Mouse (Mus musculus) forebrain, embryonic 12.5 days (tissue): ENCODE measurements around the gene Fis1. TPM values are rescaled to one million over a fixed set of nuclear protein-coding genes. Genes with fewer than 3 reads are reported as not detected.

ENCODE experiments used
- ATAC-seq: fragments of 200-750 bp; cut with Nextera tagmentation; 2 replicates; pipeline ENCODE4 v1.8.0; 2017; ENCODE audit warnings: moderate TSS enrichment; ENCODE audit not compliant: low FRiP score
- H3K27ac ChIP-seq: fragments of 300-500 bp; sonication (generic); 2 replicates; pipeline ENCODE4 v1.5.1; 2016; ENCODE audit warnings: mild to moderate bottlenecking
- H3K27me3 ChIP-seq: fragments of 300-500 bp; sonication (generic); 2 replicates; pipeline ENCODE4 v1.6.1; 2016; ENCODE audit warnings: mild to moderate bottlenecking
- H3K36me3 ChIP-seq: fragments of 300-500 bp; sonication (generic); replicated peaks from 2 replicates; pipeline ENCODE4 v1.6.1; 2016; ENCODE audit warnings: mild to moderate bottlenecking
- H3K4me1 ChIP-seq: fragments of 300-500 bp; sonication (generic); 2 replicates; pipeline ENCODE4 v1.6.1; 2016
- H3K4me2 ChIP-seq: fragments of 300-500 bp; sonication (generic); 2 replicates; pipeline ENCODE4 v1.6.1; 2016; ENCODE audit warnings: mild to moderate bottlenecking, moderate library complexity
- H3K4me3 ChIP-seq: fragments of 300-500 bp; sonication (generic); replicated peaks from 2 replicates; pipeline ENCODE4 v1.5.1; 2016; ENCODE audit warnings: mild to moderate bottlenecking
- H3K9ac ChIP-seq: fragments of 300-500 bp; sonication (generic); 2 replicates; pipeline ENCODE4 v1.6.1; 2016; ENCODE audit warnings: mild to moderate bottlenecking
- H3K9me3 ChIP-seq: fragments of 300-500 bp; sonication (generic); 2 replicates; pipeline ENCODE4 v1.6.1; 2016
- WGBS: fragments of 180-500 bp; shearing (Covaris S2); methylation state at CpG from one replicate; pipeline ENCODE4 v1.1.7; 2016; 5-methylcytosine and 5-hydroxymethylcytosine counted together
- polyA plus RNA-seq: library from polyadenylated mRNA; unstranded; fragments of >200 nt; fragmentation: Nextera tagmentation; extraction: Ambion mirVana; gene quantifications from 2 replicates; pipeline ENCODE4 v1.2.1, GENCODE M21; 2016

Gene Fis1
- polyA plus RNA-seq, 1 experiment from 2014 or later = 302 TPM

- peak overlapping the region; percentile 80 for H3K27ac ChIP-seq
- WGBS = 2% methylated on average over 10 of the region's 10 CpGs
- no peaks in the 10 kb centered on the region for H3K27me3 ChIP-seq
- peak overlapping the region; percentile 83 for H3K4me2 ChIP-seq
- H3K36me3 ChIP-seq = peaks cover 48% of the 10 kb centered on the region
- no peaks in the 10 kb centered on the region for H3K9me3 ChIP-seq
- peaks cover 18% of the 10 kb centered on the region for H3K4me1 ChIP-seq
- ATAC-seq = peak; percentile 59
- H3K9ac ChIP-seq = peak overlapping the region; percentile 77
- H3K4me3 ChIP-seq = peak overlapping the region; percentile 65
Measured at GRCm38 (mm10) chr5:136962501-136962900, 9.4 kb downstream of the Fis1 start.

GRCm38 (mm10) chr5:136962966-136963540 lies 10.0 kb downstream of the Fis1 start:
- Histone ChIP-seq H3K27ac (peak overlapping the region; percentile 80), H3K9me3 (no peaks in the 10 kb centered on the region)
- WGBS = 81% methylated on average over 8 of the region's 8 CpGs

GRCm38 (mm10) chr5:136965210-136965609 lies 12.1 kb downstream of the Fis1 start:
- WGBS = 89% methylated on average over 9 of the region's 9 CpGs

More at GRCm38 (mm10) chr5:136962966-136963540, 10.0 kb downstream of the Fis1 start:
- no peaks in the 10 kb centered on the region for H3K27me3 ChIP-seq
- no peak for ATAC-seq
- peak overlapping the region; percentile 65 for H3K4me3 ChIP-seq
- peaks cover 18% of the 10 kb centered on the region for H3K4me1 ChIP-seq
- peak overlapping the region; percentile 77; the same call in 1 of the 2 replicates for H3K9ac ChIP-seq
- peaks cover 50% of the 10 kb centered on the region for H3K36me3 ChIP-seq
- H3K4me2 ChIP-seq = peak overlapping the region; percentile 83

GRCm38 (mm10) chr5:136965686-136966085 lies 12.6 kb downstream of the Fis1 start:
- no peaks in the 10 kb centered on the region for H3K27me3 ChIP-seq
- no peak overlapping the region for H3K4me3 ChIP-seq
- no peak overlapping the region for H3K4me2 ChIP-seq
- no peak for ATAC-seq
- H3K4me1 ChIP-seq = peaks cover 18% of the 10 kb centered on the region
- no peak overlapping the region for H3K27ac ChIP-seq
- no peak overlapping the region for H3K9ac ChIP-seq
- WGBS = 89% methylated on average over 7 of the region's 8 CpGs
- H3K9me3 ChIP-seq = no peaks in the 10 kb centered on the region
- H3K36me3 ChIP-seq = peaks cover 52% of the 10 kb centered on the region

More at GRCm38 (mm10) chr5:136965210-136965609, 12.1 kb downstream of the Fis1 start:
- Histone ChIP-seq H3K9ac (no peak overlapping the region), H3K4me1 (peaks cover 18% of the 10 kb centered on the region), H3K27ac (no peak overlapping the region), H3K36me3 (peaks cover 52% of the 10 kb centered on the region), H3K4me3 (no peak overlapping the region), H3K9me3 (no peaks in the 10 kb centered on the region), H3K4me2 (no peak overlapping the region), H3K27me3 (no peaks in the 10 kb centered on the region)
- ATAC-seq = no peak

- H3K36me3 ChIP-seq = peaks cover 52% of the 10 kb centered on the region
- H3K27me3 ChIP-seq = no peaks in the 10 kb centered on the region
- no peak within 1 kb of the TSS for H3K27ac ChIP-seq
- ATAC-seq = no peak
- H3K9me3 ChIP-seq = no peaks in the 10 kb centered on the region
- H3K4me2 ChIP-seq = no peak within 1 kb of the TSS
- no peak within 1 kb of the TSS for H3K4me3 ChIP-seq
- WGBS = 83% methylated on average over 6 of the region's 6 CpGs
- no peak within 1 kb of the TSS for H3K9ac ChIP-seq
- peaks cover 11% of the 10 kb centered on the region for H3K4me1 ChIP-seq
Measured at GRCm38 (mm10) chr5:136966331-136966730, 13.3 kb downstream of the Fis1 start, which contains the start of gene Cldn15. Gene Cldn15 (plus strand): TSS chr5:136966616.

- H3K4me1 ChIP-seq = peaks cover 8% of the 10 kb centered on the region
- H3K9me3 ChIP-seq = no peaks in the 10 kb centered on the region
- ATAC-seq = no peak
- H3K27ac ChIP-seq = no peak overlapping the region
- no peaks in the 10 kb centered on the region for H3K27me3 ChIP-seq
- H3K4me3 ChIP-seq = no peak overlapping the region
- peaks cover 52% of the 10 kb centered on the region for H3K36me3 ChIP-seq
- no peak overlapping the region for H3K9ac ChIP-seq
- no peak overlapping the region for H3K4me2 ChIP-seq
- 93% methylated on average over 4 of the region's 4 CpGs for WGBS
Measured at GRCm38 (mm10) chr5:136966861-136967455, 13.9 kb downstream of the Fis1 start.

- H3K9ac ChIP-seq = no peak overlapping the region
- H3K4me2 ChIP-seq = no peak overlapping the region
- H3K4me1 ChIP-seq = peaks cover 8% of the 10 kb centered on the region
- WGBS = 79% methylated on average over 10 of the region's 10 CpGs
- H3K27ac ChIP-seq = no peak overlapping the region
- ATAC-seq = no peak
- no peaks in the 10 kb centered on the region for H3K27me3 ChIP-seq
- peaks cover 52% of the 10 kb centered on the region for H3K36me3 ChIP-seq
- no peak overlapping the region for H3K4me3 ChIP-seq
- H3K9me3 ChIP-seq = no peaks in the 10 kb centered on the region
Measured at GRCm38 (mm10) chr5:136967592-136967991, 14.5 kb downstream of the Fis1 start.

- H3K9me3 ChIP-seq = no peaks in the 10 kb centered on the region
- H3K36me3 ChIP-seq = peaks cover 23% of the 10 kb centered on the region
- ATAC-seq = no peak
- H3K27ac ChIP-seq = no peak overlapping the region
- WGBS = 65% methylated on average over 1 of the region's 1 CpGs
- H3K4me3 ChIP-seq = no peak overlapping the region
- H3K4me2 ChIP-seq = no peak overlapping the region
- H3K27me3 ChIP-seq = no peaks in the 10 kb centered on the region; the same call in 1 of the 2 replicates
- no peak overlapping the region for H3K9ac ChIP-seq
- H3K4me1 ChIP-seq = no peaks in the 10 kb centered on the region
Measured at GRCm38 (mm10) chr5:136970703-136971102, 17.6 kb downstream of the Fis1 start.

GRCm38 (mm10) chr5:136973670-136974069 lies 20.6 kb downstream of the Fis1 start:
- no peak overlapping the region for H3K4me2 ChIP-seq
- no peak overlapping the region for H3K4me3 ChIP-seq
- H3K27me3 ChIP-seq = no peaks in the 10 kb centered on the region; the same call in 1 of the 2 replicates
- no peaks in the 10 kb centered on the region for H3K4me1 ChIP-seq
- H3K9ac ChIP-seq = no peak overlapping the region
- no peaks in the 10 kb centered on the region for H3K9me3 ChIP-seq
- H3K27ac ChIP-seq = no peak overlapping the region
- no peak for ATAC-seq
- H3K36me3 ChIP-seq = no peaks in the 10 kb centered on the region
- 81% methylated on average over 8 of the region's 8 CpGs for WGBS

- Histone ChIP-seq H3K4me2 (no peak overlapping the region), H3K27ac (no peak overlapping the region), H3K36me3 (peaks cover 17% of the 10 kb centered on the region), H3K4me3 (no peak overlapping the region), H3K9me3 (no peaks in the 10 kb centered on the region), H3K27me3 (no peaks in the 10 kb centered on the region; the same call in 1 of the 2 replicates), H3K9ac (no peak overlapping the region), H3K4me1 (no peaks in the 10 kb centered on the region)
- 76% methylated on average over 4 of the region's 4 CpGs for WGBS
- ATAC-seq = no peak
Measured at GRCm38 (mm10) chr5:136977769-136978168, 24.7 kb downstream of the Fis1 start.

GRCm38 (mm10) chr5:136979762-136980161 lies 26.7 kb downstream of the Fis1 start:
- 77% methylated on average over 2 of the region's 2 CpGs for WGBS

GRCm38 (mm10) chr5:136980974-136981373 lies 27.9 kb downstream of the Fis1 start:
- ATAC-seq = no peak
- H3K4me2 ChIP-seq = no peak overlapping the region
- H3K4me3 ChIP-seq = no peak overlapping the region
- H3K36me3 ChIP-seq = peaks cover 26% of the 10 kb centered on the region
- no peak overlapping the region for H3K9ac ChIP-seq
- H3K4me1 ChIP-seq = peaks cover 5% of the 10 kb centered on the region
- H3K27me3 ChIP-seq = no peaks in the 10 kb centered on the region
- H3K9me3 ChIP-seq = no peaks in the 10 kb centered on the region
- H3K27ac ChIP-seq = no peak overlapping the region
- 91% methylated on average over 8 of the region's 8 CpGs for WGBS

More at GRCm38 (mm10) chr5:136979762-136980161, 26.7 kb downstream of the Fis1 start:
- Histone ChIP-seq H3K9ac (no peak overlapping the region), H3K27ac (no peak overlapping the region), H3K4me3 (no peak overlapping the region), H3K36me3 (peaks cover 26% of the 10 kb centered on the region), H3K27me3 (no peaks in the 10 kb centered on the region), H3K4me1 (no peaks in the 10 kb centered on the region), H3K4me2 (no peak overlapping the region), H3K9me3 (no peaks in the 10 kb centered on the region)
- ATAC-seq = no peak
